Mouse (Mus musculus) cerebellum, adult 9-10 months (tissue): ENCODE measurements at regions not wholly inside any gene's neighbourhood (a gene's known extent, or its start where the extent isn't known, plus 50 kb on each side); places are given as distances from the start of the nearest gene placed in this dataset.

Source experiments
- DNase-seq: peaks from one replicate; pipeline ENCODE4 v3.0.0; 2022

GRCm38 (mm10) chr17:65014682-65015081 lies 178.8 kb upstream of the 4930583I09Rik start:
- DNase-seq = no peak

DNA sequence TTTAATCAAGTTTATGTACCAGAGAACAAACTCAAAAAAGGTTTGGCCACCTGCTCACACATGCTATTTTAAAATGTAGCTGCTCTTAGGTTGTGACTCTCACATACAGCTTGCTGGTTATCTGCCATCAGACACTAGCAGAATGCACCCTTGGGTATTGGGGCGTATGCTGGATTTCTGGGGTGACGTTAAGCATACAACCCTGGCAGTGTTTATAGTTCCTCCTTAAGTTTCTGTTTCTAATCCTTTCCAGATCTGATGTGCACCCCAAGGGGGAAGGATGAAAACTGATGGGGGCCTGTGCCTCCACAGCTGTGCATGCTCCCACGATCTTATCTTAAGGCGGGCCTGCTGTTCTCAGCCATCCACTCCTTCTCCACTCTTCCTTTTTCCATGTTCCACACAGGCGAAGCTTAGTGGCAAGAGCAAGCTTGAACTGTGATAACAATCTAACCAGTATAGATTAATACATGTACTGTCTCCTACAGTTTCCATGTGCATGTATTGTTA lies 164.8 kb upstream of the 4930583I09Rik start:
- no peak for DNase-seq

GRCm38 (mm10) chr17:64994483-64994882 lies 158.6 kb upstream of the 4930583I09Rik start:
- DNase-seq = no peak

DNA sequence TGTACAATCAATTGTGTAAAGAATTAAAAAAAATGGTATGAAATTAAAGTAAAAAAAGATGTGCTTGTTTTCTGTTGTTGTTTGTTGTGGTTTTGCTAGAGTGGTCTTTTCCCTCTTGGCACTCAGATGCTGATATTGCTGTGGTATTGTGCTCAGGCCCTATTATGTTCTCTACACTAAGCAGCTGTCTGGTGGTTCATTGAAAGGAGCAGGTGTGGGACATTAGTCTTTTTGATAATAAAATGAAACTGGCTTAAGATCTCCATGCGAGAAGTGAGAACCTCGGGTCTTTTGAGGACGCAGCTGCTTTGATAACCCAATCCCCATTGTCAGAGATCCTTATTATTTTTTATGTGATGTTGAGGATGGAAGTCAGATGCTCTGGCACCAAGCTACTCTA lies 155.4 kb upstream of the 4930583I09Rik start:
- DNase-seq = no peak

- DNase-seq = no peak
Measured at GRCm38 (mm10) chr17:64984276-64985011, 148.6 kb upstream of the 4930583I09Rik start.

DNA sequence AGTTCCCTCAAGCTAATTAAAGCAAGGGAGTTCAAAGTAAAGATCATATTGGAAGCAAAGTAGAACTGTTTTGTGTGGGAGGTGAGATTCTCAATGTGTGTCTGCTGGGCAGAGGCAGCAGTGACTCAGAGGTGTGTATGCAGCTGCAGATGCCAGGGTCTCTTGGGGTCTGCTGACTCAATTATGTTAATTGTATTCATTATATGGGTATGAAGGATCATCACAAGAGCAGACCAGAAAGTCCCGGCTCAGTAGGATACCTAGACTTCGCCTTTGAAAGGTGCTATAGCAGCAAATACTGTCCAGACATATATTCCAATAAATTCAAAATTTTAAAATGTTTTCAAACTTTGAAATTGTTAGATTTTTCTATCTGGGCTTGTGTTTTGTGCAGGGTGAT lies 147.6 kb upstream of the 4930583I09Rik start:
- no peak for DNase-seq

- no peak for DNase-seq
Measured at GRCm38 (mm10) chr17:64964153-64964552, 128.3 kb upstream of the 4930583I09Rik start.

DNA sequence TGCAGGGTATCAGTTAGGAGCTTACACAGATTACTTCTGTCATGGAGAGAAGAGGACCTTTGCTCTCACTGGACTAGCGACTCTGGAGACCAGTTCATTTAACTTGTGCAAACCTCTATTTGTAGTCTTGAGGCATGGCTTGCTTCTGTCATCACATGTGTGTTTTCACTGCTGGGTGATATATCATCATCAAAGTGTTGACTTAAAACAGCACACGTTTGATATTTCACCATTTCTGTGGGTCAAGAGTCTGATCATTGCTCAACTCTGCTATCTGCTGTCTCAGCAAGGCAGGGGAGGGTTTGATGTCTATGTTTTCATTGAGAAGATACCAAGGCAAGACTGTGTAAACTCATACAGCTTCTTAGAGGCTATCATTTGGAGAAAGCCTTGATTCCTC lies 126.0 kb upstream of the 4930583I09Rik start:
- no peak for DNase-seq

DNA sequence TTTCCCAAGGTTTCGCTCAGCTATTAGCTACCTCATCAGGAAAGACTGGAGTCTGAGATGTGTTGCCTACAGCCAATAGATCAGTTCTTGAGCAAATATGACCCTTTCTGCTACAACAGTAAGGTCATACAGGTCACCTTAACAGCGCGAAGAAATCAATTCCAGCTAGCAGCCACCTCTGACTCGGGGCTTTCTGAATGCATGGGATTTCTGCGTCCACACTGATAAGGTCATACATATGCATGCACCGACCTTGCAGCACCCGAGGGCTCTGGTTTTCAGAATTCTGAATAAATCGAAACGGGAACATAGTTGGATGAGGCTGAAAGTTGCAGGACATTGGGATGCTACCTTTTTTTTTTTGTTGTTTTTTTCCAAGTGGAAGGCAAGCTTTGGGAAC lies 121.6 kb upstream of the 4930583I09Rik start:
- DNase-seq = no peak

- no peak for DNase-seq
Measured at GRCm38 (mm10) chr17:64956506-64956905, 120.6 kb upstream of the 4930583I09Rik start.

GRCm38 (mm10) chr17:64953275-64953674 lies 117.4 kb upstream of the 4930583I09Rik start:
- no peak for DNase-seq

GRCm38 (mm10) chr17:64951625-64951940 lies 115.7 kb upstream of the 4930583I09Rik start:
- peak; percentile 60 for DNase-seq

DNA sequence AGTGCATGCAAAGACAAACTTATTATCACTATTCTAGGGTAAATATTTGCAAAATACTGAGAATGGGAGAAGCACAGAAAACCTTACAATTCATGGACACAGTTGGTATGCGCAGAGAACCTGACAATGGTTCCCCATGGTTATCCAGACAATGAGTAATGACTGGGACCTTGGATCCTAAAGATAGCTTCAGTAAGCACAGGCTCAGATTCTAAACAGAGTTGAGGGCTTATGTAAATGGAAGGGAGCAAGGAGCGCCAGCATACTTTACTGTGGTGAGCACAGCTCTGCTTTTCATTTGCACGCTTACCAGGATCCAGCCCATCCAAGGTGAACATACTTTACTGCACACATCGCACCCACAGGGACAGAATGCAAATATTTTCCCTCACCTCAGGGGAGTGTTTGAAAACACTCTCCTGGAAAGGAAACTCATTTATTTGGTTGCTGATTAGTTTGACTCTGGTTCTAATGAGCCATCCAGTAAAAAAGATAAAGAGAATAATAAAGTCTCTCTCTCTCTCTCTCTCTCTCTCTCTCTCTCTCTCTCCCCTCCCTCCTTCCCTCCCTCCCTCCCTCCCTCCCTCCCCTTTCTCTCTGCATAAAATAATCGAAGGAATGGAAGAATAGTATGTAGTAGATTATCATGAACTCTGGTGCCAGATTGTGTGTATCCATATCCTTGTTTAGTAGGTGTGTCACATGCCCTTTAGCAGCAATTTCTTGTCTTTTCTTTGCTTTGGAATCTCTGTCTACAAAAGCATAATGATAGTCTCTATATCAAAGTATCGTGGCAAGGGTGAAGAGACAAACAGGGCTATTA lies 115.1 kb upstream of the 4930583I09Rik start:
- DNase-seq = peak; percentile 25

DNA sequence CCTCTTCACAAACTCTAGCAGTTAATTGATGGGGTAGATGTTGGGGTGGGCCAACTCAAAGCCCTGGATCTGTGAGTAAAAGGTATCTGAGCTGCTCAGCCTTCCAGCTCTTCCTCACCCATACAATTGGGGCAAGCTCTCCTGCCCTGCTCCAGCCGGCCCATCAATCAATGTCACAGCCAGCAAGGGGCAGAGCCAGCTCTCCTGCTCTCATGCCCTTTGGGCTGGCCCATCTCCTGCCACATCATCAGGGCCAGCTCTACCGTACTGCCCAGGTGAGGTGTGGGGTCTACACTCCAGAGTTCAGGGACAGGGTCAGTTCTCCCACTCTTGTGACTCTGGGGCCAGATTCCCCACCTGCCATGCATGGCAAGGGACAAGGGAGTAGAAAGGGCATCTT lies 107.3 kb upstream of the 4930583I09Rik start:
- DNase-seq = no peak

DNA sequence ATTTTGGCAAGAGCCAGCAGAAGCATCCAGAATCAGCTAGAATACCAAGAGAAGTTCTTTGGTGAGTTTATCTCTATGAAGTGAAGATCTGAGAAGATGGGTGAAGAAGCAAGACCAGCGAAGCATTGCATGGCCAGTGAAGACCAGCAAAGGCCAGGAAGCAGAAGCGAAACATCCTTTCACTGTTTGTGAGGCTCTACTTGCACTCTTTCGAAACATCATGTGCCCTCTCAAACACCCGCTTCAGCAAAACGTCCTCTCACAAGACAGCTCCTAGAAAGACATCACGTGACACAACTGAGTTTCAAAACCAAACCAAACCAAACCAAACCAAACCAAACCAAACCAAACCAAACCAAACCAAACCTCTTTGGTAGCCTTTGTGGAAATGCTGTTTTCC lies 105.7 kb upstream of the 4930583I09Rik start:
- no peak for DNase-seq

GRCm38 (mm10) chr17:64935683-64936082 lies 99.8 kb upstream of the 4930583I09Rik start:
- no peak for DNase-seq

DNA sequence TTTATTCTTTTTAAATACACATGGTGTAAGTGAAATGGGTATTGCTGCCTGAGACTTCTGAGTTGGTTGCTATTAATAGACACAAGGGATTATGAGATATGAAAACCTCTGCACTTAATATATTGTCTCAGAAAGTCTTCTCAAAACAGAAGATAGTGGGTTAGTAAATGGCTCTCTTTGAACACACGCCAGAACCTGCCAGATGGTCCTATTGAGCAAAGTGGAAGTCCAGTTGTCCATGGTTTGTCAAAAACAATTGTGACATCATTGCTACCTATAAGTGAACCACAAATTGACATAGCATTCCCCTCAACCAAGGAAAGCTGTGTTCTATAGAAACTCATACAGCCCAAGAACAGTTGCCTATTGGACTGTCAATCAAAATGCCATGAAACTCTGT lies 98.5 kb upstream of the 4930583I09Rik start:
- DNase-seq = peak; percentile 39

DNA sequence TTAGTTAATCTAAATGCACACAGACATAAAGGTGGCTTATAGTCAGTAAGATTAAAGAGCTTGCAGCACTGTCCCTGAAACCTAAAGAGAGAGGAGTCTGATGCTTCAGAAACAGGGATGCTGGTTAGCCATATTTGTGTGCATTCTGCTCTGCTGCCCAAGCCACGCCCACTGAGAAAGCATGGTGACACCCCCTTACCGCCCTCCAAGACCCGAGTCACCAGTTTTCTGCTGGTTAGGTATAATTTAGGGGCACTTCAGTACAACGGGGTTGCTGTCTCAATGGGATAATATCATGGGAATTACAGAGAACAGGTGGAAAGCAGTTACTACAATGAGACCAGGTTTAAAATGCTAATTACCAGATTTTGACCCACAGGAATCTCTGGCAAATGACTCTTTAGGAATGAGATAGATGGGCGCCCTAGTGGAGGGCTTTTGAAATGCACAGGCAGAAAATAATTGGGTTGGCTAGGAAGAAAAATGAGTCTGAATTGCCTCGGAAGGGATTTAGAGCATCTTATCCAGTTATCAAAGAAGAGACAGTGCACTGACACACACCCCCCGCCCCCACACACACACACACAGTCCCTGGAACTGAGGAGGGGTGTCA lies 95.1 kb upstream of the 4930583I09Rik start:
- no peak for DNase-seq

DNA sequence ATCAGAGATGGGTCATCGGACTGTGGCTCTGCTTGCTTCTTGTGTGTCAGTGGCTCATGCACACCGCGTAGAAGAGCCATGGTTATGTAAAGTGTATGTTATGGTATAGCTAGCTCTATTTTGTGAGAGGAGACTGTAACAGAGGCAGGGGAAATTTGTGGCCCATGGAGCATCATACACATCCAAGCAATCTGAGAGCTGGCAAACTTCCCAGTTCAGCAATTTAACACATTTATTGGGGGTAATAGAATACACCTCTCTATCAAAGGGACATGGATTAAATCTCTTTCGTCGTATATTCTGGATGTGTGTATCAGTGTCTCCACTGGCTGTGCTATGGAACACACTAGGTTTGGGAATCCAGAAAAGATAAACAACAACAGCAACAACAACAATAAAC lies 87.9 kb upstream of the 4930583I09Rik start:
- DNase-seq = no peak

GRCm38 (mm10) chr17:64922235-64922634 lies 86.4 kb upstream of the 4930583I09Rik start:
- DNase-seq = no peak

- DNase-seq = no peak
Measured at GRCm38 (mm10) chr17:64920236-64920635, 84.4 kb upstream of the 4930583I09Rik start.

DNA sequence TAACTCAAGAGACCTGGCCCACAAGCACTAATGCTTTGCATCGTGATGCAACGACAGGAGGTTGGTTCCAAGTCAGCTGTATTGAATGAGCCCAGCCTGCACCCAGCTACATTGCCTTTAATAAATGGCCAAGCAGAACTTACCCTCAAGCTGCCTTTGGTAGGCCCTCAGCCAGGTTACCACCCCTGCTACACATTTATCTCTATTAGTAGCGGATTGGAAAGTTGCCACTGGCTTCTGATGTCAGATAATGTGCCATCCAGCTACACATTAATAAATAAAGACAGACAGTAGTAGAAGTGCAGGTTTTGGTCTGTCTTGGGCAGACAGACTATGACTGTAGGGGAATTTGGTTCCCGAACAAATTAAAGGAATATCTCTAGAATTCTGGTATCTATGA lies 82.0 kb upstream of the 4930583I09Rik start:
- no peak for DNase-seq

GRCm38 (mm10) chr17:64916657-64917056 lies 80.8 kb upstream of the 4930583I09Rik start:
- DNase-seq = no peak

- no peak for DNase-seq
Measured at GRCm38 (mm10) chr17:64915708-64916107, 79.8 kb upstream of the 4930583I09Rik start.
